Mouse (Mus musculus) adrenal gland, postnatal 36 days (tissue): ENCODE measurements around the gene Hnrnpl. TPM values are rescaled to one million over a fixed set of nuclear protein-coding genes. Genes with fewer than 3 reads are reported as not detected.

ENCODE experiments used
- DNase-seq, 2 experiments: peaks; one replicate each; pipeline ENCODE4 v3.0.0; 2021; ENCODE audit warnings: mixed read lengths in 1 of 2
- total RNA-seq, 2 experiments: library from RNA; stranded (reverse); gene quantifications; 2 replicates each; pipeline ENCODE4 v1.2.3; 2021

The Hnrnpl gene
- total RNA-seq, 2 experiments from 2014 or later, result 415 to 420 TPM

DNA sequence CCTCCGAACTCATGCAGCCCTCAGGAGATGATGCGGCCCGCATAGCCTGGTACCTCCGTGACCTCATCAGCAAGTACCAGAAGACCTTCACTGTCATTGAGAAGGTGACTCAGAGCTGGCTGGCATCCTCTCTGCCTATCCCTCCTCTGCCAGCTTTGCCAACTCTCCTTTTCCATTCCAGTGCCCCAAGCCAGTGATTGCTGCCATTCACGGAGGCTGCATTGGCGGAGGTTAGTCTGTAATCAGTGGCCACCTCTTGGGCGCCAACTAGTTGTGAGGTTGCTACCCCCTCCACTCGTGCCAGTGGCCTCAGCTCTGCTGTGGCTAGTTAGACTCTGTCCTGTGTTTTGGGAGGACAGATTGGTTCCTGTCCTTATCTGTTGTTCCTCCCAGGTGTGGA, 21.5 kb downstream of the Hnrnpl start:
- DNase-seq, result peak; percentile 83 to 85

- no peak for DNase-seq
Observed at GRCm38 (mm10) chr7:28830981-28831380, 22.6 kb downstream of the Hnrnpl start.

- no peak for DNase-seq
Observed at GRCm38 (mm10) chr7:28831411-28832125, 23.2 kb downstream of the Hnrnpl start.

DNA sequence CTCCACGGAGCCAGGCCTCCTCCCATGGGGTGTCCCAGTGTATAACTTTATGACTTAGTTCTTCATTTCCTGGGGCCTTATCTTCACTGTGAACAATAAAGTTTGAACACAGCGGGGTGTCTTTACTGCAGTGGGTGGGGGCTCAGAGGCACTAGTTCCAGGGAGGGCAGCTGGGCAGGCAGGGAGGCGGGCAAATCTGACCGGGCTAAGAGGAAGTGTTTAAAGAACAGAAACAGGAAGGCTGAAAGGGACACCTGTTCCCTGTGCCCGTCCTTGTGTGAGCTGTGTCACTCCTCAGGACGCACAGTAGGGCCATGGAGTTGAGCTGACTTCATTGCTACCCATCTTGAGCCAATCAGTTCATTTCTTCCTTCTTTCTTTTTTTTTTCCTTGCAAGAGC, 23.8 kb downstream of the Hnrnpl start:
- no peak for DNase-seq

DNA sequence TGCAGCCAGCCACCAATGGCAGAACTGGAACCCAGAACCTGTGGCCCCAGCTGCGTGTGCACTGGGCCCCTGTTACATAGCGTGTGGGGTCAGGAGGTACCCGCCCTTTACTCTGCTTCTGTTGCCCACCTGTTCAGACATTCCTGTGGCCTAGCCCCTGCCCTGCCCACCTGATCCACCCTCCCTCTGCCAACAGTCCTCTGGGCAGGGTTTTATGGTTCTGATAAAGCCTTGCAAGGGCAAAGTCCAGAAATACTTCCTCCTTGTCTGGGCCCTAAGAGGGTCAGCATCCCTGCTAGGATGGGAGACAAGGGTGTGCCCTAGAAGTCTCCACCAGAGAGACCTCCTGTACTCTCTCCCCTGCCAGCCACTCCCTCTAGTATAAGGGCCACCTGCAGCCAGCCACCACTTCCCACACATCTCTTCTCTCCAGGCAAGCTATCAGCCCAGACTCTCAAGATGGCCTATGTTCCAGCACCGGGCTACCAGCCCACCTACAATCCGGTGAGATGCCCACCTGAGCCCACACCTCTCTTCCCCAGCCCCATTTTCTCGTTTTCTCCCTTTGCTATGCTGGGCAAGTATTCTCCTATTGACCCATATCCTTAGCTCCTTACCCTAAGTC, 25.5 kb downstream of the Hnrnpl start, which contains the start of gene Lgals4:
Gene Lgals4, plus strand, starts transcription at position 132 of the 625 bp plus-strand sequence.
- DNase-seq, result no peak

DNA sequence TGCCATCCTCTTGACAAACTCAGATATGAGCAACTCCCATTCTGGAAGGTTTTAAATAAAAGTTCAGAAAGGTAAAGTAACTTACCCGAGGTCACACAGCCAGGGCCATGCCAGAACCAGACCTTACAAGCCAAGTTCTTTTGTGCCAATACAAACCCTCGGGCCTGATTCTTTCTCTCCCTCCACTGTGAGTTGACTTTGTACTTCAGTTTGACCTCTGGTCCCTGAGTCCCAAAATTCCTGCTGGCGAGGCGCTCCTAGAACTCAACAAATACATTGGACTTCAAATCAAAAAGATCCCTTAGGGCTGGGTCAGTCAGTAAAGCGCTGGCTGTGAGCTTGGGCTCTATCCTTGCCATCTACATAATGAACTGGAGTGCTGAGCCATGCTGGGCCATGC, 28.6 kb downstream of the Hnrnpl start:
- no peak for DNase-seq

DNA sequence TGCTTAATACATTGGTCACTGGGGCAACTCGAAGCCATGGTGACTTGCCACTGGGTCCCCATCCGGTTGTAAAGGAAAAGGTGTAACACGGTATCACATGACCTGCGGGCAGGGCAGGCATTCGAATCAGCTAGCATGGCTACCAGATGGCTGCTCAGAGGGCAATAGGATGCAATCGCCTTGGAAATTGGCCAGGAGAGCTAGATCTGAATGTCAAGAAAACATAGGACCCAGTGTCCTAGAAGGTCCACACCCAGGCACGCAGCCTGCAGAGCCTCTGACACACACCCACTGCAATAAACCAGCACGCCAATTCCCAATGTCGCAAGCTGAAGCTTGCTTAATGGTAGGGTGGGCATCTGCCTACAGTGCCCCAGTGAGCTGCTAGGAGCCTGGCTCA, 30.0 kb downstream of the Hnrnpl start:
- DNase-seq, result no peak

DNA sequence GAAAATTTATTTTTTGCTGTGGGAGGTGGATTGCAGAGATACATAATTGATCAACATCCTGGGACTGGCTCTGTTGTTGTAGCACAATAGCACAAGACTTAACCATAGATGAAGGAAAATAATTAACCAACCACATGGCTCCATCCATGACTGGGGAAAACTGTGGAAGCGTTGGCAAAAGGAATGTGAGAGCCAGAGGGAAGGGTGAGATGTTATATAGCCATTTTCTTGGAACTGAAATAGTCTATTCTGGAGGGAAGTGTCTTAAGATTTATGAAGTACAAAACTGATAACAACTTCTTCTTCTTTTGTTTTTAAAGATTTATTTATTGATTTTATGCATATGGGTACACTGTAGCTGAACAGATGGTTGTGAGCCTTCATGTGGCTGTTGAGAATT, 38.9 kb downstream of the Hnrnpl start:
- DNase-seq, result no peak

GRCm38 (mm10) chr7:28849700-28850236, 41.4 kb downstream of the Hnrnpl start:
- DNase-seq, result no peak

GRCm38 (mm10) chr7:28850642-28851041, 42.3 kb downstream of the Hnrnpl start:
- no peak for DNase-seq

GRCm38 (mm10) chr7:28859953-28860352, 51.6 kb downstream of the Hnrnpl start:
- no peak for DNase-seq

GRCm38 (mm10) chr7:28860898-28861297, 52.6 kb downstream of the Hnrnpl start:
- no peak for DNase-seq

GRCm38 (mm10) chr7:28862817-28863499, 54.6 kb downstream of the Hnrnpl start:
- DNase-seq, result no peak

- no peak for DNase-seq
Observed at GRCm38 (mm10) chr7:28863540-28863939, 55.2 kb downstream of the Hnrnpl start, which contains the start of gene Lgals7. Gene Lgals7 (plus strand): TSS chr7:28863853.

DNA sequence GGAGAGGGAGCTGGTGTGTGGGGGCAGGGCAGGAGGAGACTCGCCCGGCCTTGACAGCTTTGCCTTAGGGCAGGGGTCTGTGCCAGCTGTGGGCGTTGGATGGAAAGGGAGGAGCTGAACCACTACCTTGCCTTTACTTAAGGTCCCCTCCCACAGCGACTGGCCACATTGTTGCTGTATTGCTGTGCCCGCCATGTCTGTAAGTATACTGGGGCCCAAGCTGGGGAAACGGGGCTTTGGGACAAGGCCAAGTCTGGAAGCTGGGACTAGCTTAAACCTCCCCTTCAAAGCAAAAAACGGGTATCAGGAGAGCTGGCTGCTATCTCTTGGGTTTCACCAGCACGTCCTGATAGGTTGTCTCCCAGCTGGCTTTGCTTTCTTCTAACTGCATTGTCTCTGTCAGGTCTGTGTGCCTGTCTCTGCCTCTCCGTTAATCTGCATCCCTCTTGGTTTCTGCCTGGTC, 56.0 kb downstream of the Hnrnpl start:
- no peak for DNase-seq

- peak; percentile 91 to 92 for DNase-seq
Observed at GRCm38 (mm10) chr7:28865481-28866300, 57.4 kb downstream of the Hnrnpl start.

- no peak for DNase-seq
Observed at GRCm38 (mm10) chr7:28866769-28867507, 58.6 kb downstream of the Hnrnpl start.

DNA sequence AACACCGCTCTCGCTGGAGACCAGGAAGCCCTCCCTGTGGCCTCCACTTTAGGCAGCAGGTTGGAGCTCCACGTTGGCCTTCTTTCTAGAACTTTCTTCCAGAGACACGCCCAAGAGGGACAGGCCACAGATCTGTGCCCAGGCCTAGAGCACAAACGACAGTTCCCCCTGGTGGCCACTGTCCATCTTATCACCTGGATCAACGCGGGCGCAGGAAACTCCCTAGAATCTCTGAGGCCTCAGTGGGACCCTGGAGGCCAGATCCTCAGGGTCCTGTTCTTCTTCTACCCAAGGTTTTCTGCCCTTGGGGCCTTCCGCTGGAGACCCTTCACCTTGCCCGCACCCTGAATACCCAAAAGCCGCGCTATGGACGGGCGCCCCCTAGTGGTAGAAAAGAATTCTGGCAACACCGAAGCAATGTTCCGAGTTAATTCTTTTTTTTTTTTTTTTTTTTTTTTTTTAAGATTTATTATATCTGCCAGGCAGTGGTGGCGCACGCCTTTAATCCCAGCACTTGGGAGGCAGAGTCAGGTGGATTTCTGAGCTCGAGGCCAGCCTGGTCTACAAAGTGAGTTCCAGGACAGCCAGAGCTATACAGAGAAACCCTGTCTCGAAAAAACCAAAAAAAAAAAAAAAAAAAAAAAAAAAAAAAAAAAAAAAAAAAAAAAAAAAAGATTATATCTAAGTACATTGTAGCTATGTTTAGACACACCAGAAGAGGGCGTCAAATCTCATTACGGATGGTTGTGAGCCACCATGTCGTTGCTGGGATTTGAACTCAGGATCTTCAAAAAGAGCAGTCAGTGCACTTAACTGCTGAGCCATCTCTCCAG, 59.4 kb downstream of the Hnrnpl start:
- peak; percentile 76 to 86 for DNase-seq

GRCm38 (mm10) chr7:28870901-28871664, 62.7 kb downstream of the Hnrnpl start:
- DNase-seq, result no peak
